Mouse (Mus musculus): ENCODE results near the gene Smg9. TPM values are rescaled to one million over a fixed set of nuclear protein-coding genes. Genes with fewer than 3 reads are reported as not detected.
A peak's percentile ranks its signal among the peaks of the same experiment; 100 is the strongest.

Smg9 gene
- polyA plus RNA-seq, 1 experiment from 2014 or later, result 20.6 TPM

DNA sequence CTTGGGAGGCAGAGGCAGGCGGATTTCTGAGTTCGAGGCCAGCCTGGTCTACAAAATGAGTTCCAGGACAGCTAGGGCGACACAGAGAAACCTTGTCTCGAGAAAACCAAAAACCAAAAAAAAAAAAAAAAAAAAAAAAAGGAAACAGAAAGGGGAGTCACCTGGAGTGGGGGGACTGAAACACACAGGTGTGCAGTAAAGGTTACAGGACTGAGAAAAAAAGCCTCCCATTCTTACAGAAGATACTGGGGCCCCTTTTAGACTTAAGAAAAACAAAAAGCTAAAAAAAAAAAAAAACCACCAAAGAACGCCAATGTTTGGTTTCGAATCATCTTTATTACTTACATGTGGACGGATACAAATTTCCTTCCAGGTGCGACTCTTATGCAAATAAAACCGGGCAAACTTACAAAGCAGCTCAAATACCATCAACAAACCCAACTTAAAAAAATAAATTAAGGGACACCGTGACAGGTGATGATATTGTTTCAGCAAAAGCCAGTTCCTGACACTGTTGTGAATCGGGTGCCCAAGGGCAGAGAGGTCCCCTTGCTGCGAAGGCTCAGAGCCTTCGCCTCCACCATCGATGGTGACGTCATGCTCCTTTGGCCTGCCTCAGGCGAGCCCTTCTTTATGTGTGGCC, 16.6 kb upstream of the Smg9 start:
- no peaks in the 10 kb centered on the region for H3K9me3 ChIP-seq (replicated peaks; ENCODE audit: low read length)
- ATAC-seq (replicated peaks; ENCODE audit: low FRiP score, low read depth) (no peak), DNase-seq (ENCODE audit: low spot score) (no peak)

DNA sequence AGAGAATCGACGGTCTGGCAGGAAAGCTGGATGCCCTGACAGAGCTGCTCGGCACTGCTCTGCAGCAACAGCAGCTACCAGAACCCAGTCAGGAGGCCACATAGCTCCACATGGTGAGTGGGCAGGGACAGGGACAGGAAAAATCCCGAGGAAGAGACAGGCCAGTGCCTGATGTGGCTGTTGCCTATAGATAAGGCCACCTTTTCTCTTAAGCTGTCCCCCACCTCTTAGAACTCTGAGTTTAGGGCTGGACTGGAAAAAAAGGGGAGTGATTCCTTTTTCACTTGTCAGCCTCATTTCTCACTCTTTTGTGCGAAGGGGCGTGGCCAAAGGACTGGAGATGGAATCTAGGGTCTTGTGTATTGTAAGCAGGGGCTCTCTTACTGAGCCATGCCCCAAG, 15.3 kb upstream of the Smg9 start:
- no peaks in the 10 kb centered on the region for H3K36me3 ChIP-seq (ENCODE audit: insufficient read depth, low read length)
- no peaks in the 10 kb centered on the region for H3K4me1 ChIP-seq (replicated peaks; ENCODE audit: insufficient read depth, low read length)
- H3K4me2 ChIP-seq (ENCODE audit: low read length), result no peak overlapping the region
- no peak overlapping the region for H3K9ac ChIP-seq (ENCODE audit: low read depth, low read length)
- DNase-seq (ENCODE audit: low spot score) (no peak), ATAC-seq (replicated peaks; ENCODE audit: low FRiP score, low read depth) (no peak)
- 63% methylated on average over 6 of the region's 6 CpGs for WGBS
- no peaks in the 10 kb centered on the region for H3K27me3 ChIP-seq (ENCODE audit: insufficient read depth, low read length)
- H3K9me3 ChIP-seq (replicated peaks; ENCODE audit: low read length), result no peaks in the 10 kb centered on the region
- H3K27ac ChIP-seq, result no peak overlapping the region
- TF ChIP-seq CTCF (IDR thresholded peaks at IDR 0.05; ENCODE audit: low read depth), result no peak
- no peak overlapping the region for H3K4me3 ChIP-seq (replicated peaks; ENCODE audit: low read depth, low read length)

More for the DNA sequence above, 16.6 kb upstream of the Smg9 start:
- Histone ChIP-seq H3K36me3 (ENCODE audit: insufficient read depth, low read length) (no peaks in the 10 kb centered on the region), H3K4me3 (replicated peaks; ENCODE audit: low read depth, low read length) (no peak overlapping the region), H3K4me1 (replicated peaks; ENCODE audit: insufficient read depth, low read length) (no peaks in the 10 kb centered on the region), H3K27me3 (ENCODE audit: insufficient read depth, low read length) (no peaks in the 10 kb centered on the region), H3K9ac (ENCODE audit: low read depth, low read length) (no peak overlapping the region), H3K27ac (no peak overlapping the region), H3K4me2 (ENCODE audit: low read length) (no peak overlapping the region)
- WGBS, result 81% methylated on average over 16 of the region's 16 CpGs
- TF ChIP-seq CTCF (IDR thresholded peaks at IDR 0.05; ENCODE audit: low read depth), result no peak

DNA sequence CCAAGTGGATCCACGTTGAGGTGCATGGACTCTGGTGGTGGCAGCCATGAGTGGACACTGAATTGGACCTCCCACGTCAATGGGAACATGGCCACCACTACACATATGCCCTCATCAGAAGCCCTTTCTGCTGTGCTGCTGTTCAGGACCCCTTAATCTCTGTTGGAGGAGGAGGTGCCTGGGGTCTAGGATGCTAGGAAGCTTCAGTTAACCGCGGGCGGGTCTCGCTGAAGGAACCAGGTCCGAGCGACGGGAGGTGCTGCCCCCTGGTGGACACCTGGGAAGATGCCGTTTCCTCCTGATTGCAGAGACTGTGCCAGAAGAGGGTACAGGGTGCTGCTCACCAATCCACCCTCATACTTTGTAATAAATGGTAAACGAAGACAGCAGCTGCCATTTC, 14.6 kb upstream of the Smg9 start:
- 7% methylated on average over 11 of the region's 11 CpGs for WGBS
- DNase-seq (ENCODE audit: low spot score) (peak; percentile 74), ATAC-seq (replicated peaks; ENCODE audit: low FRiP score, low read depth) (no peak)
- no peaks in the 10 kb centered on the region for H3K9me3 ChIP-seq (replicated peaks; ENCODE audit: low read length)
- H3K4me1 ChIP-seq (replicated peaks; ENCODE audit: insufficient read depth, low read length), result no peaks in the 10 kb centered on the region
- H3K4me3 ChIP-seq (replicated peaks; ENCODE audit: low read depth, low read length), result no peak overlapping the region
- H3K36me3 ChIP-seq (ENCODE audit: insufficient read depth, low read length), result no peaks in the 10 kb centered on the region
- H3K27me3 ChIP-seq (ENCODE audit: insufficient read depth, low read length), result no peaks in the 10 kb centered on the region
- no peak overlapping the region for H3K27ac ChIP-seq
- H3K4me2 ChIP-seq (ENCODE audit: low read length), result no peak overlapping the region
- TF ChIP-seq CTCF (IDR thresholded peaks at IDR 0.05; ENCODE audit: low read depth), result peak; percentile 92
- no peak overlapping the region for H3K9ac ChIP-seq (ENCODE audit: low read depth, low read length)

DNA sequence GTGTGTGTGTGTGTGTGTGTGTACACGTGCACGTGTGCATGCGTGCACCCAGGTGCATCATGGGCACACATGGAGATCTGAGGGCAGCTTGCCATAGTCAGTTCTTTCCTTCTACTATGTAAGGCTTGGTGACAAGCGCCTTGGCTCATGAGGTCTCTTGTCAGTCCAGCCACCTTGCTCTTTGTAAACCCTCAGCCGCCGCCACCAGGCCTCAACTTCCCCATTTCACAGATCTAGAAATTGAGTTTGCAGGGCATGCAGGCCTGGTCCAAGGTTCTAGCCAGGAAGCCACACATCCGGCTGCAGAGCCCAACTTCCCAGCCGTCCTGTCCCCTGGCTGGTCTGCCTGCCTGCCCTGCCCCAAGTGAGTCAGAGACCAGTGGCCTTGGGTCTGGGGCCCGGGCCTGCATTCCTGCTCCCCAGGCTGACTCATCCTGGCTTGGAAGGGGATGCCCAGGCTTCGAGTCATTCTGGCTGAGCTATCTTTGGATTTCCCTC, 12.3 kb upstream of the Smg9 start:
- no peak for ATAC-seq (replicated peaks; ENCODE audit: low FRiP score, low read depth)
- Histone ChIP-seq H3K9me3 (replicated peaks; ENCODE audit: low read length) (no peaks in the 10 kb centered on the region), H3K4me3 (replicated peaks; ENCODE audit: low read depth, low read length) (no peak overlapping the region), H3K36me3 (ENCODE audit: insufficient read depth, low read length) (no peaks in the 10 kb centered on the region), H3K4me2 (ENCODE audit: low read length) (no peak overlapping the region), H3K27me3 (ENCODE audit: insufficient read depth, low read length) (no peaks in the 10 kb centered on the region), H3K9ac (ENCODE audit: low read depth, low read length) (no peak overlapping the region), H3K4me1 (replicated peaks; ENCODE audit: insufficient read depth, low read length) (no peaks in the 10 kb centered on the region), H3K27ac (no peak overlapping the region)
- no peak for DNase-seq (ENCODE audit: low spot score)
- 77% methylated on average over 10 of the region's 10 CpGs for WGBS
- TF ChIP-seq CTCF (IDR thresholded peaks at IDR 0.05; ENCODE audit: low read depth), result no peak

DNA sequence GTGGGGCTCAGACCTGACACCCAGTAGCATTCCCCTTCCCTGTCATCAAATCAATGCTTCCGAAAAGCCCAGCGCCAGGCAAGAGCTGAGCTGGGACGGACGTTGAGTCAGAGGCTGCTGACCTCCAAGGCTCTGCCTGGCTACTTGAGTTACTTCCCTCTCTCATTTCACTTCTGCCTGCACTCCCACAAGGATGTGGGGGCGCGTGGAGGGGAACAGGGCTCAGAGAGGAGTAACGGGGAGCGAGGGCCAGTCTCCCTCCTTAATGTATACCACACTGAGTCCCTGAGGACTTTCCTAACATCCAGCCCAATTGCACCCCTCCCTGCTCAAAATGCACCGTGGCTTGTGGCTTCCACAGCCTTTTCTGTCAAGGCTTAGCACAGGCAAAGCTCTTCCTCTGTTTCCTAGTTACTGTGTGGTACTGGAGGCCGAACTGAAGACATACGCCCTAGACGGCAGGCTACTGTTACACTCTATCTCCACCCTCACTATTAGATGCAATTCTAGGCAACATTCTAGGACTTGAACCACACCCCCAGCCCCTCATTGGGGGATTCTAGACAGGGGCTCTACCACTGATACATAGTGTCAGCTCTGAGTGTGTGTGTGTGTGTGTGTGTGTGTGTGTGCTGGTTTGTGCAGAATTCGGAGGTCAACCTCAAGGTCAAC, 9.8 kb upstream of the Smg9 start:
- TF ChIP-seq CTCF (IDR thresholded peaks at IDR 0.05; ENCODE audit: low read depth), result no peak
- 36% methylated on average over 13 of the region's 13 CpGs for WGBS
- Histone ChIP-seq H3K36me3 (ENCODE audit: insufficient read depth, low read length) (no peaks in the 10 kb centered on the region), H3K27me3 (ENCODE audit: insufficient read depth, low read length) (no peaks in the 10 kb centered on the region), H3K9ac (ENCODE audit: low read depth, low read length) (no peak overlapping the region), H3K4me2 (ENCODE audit: low read length) (no peak overlapping the region), H3K27ac (peak overlapping the region; percentile 25; the same call in 1 of the 2 replicates), H3K4me1 (replicated peaks; ENCODE audit: insufficient read depth, low read length) (peaks cover 4% of the 10 kb centered on the region; the same call in 1 of the 2 replicates), H3K9me3 (replicated peaks; ENCODE audit: low read length) (no peaks in the 10 kb centered on the region), H3K4me3 (replicated peaks; ENCODE audit: low read depth, low read length) (no peak overlapping the region)
- ATAC-seq (replicated peaks; ENCODE audit: low FRiP score, low read depth) (peak; percentile 25; the same call in 1 of the 2 replicates), DNase-seq (ENCODE audit: low spot score) (peak; percentile 82)

DNA sequence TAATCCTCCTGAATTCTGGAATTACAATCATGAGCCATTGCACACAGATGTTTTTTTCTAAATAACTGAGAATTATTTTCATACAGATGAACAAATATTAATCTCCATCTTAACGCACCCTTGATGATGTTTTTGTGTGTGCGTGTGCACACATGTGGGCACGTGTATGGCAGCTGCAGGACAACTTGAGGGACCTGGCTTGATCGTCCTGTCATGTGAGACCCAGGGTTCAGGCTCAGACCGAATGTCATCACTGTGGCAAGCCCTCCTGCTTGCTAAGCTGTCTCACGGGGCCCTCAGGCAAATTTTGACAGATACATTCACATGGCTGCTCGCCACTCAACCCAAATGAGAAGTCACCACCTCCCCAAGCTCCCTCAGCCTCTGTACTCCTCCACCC, 8.9 kb upstream of the Smg9 start:
- no peak for DNase-seq (ENCODE audit: low spot score)
- Histone ChIP-seq H3K27me3 (ENCODE audit: insufficient read depth, low read length) (no peaks in the 10 kb centered on the region), H3K9me3 (replicated peaks; ENCODE audit: low read length) (no peaks in the 10 kb centered on the region), H3K4me1 (replicated peaks; ENCODE audit: insufficient read depth, low read length) (peaks cover 5% of the 10 kb centered on the region; the same call in 1 of the 2 replicates), H3K27ac (no peak overlapping the region), H3K4me3 (replicated peaks; ENCODE audit: low read depth, low read length) (no peak overlapping the region), H3K9ac (ENCODE audit: low read depth, low read length) (no peak overlapping the region), H3K4me2 (ENCODE audit: low read length) (no peak overlapping the region), H3K36me3 (ENCODE audit: insufficient read depth, low read length) (no peaks in the 10 kb centered on the region)
- TF ChIP-seq CTCF (IDR thresholded peaks at IDR 0.05; ENCODE audit: low read depth), result no peak
- ATAC-seq (replicated peaks; ENCODE audit: low FRiP score, low read depth), result no peak; the same call in 1 of the 2 replicates
- 36% methylated on average over 7 of the region's 7 CpGs for WGBS

All from kidney, postnatal 0 days (tissue).